Mouse (Mus musculus): Measurements from ENCODE around the gene Rfc1.

Gene Rfc1

DNA sequence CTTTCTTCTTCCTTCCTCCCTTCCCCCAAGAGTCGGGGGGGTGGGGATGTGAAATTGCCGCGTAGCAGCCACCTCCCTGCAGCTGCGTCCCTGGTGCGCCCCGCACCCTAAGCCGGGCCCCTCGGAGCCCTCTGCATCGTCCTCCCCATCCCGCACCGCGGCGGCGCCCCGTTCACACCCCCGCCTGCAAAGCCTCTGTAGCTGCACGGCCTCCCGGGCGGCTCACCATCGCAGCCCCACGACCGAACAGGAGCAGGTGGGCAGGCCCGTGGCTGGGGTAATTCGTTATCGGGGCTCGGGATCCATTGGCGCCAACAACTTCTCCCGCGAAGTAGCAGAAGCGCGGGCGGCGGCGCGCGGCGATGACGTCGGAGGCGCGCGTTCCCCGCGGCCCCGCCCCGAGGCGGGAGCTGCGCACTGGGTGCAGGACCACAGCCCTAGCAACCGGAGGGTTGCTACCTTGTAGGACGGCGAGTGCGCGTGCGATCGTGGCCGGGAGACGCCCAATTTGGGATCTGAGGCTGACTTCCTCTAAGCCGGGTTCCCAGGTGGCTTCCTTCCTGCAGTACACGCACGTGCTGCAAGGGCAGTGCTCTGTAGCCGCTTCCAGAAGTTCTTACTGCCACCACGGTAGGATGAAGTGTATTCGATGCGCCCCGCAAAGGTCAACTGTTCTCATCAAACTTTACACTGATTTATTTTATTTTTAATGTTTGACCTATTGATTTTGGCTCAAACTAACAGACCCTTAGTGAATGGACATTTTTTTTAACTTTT, at the start of gene Rfc1:
Gene Rfc1 (minus strand): TSS at position 373 of the 777 bp plus-strand sequence.
- peak; percentile 86 for DNase-seq (ENCODE audit: low spot score)

DNA sequence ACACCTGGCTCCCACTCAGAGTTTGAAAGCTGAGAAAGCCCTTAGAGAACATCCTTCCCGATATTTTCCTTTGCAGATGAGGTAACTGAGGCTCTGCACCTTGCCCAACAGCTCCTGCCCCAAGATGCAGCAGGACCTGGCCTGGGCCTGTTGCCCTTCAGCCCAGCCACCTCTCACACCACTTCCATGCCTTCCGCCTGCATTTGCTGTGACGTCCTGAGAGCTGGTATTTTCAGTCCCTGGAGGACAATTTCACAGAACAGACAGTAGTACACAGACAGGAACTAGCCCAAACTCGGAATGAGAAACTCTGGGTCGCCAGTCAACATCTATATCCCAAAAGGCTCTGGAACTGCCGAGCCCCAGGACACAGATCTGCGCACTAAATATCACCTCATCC, 39.3 kb upstream of the Rfc1 start:
- no peak for DNase-seq (ENCODE audit: low spot score)

DNA sequence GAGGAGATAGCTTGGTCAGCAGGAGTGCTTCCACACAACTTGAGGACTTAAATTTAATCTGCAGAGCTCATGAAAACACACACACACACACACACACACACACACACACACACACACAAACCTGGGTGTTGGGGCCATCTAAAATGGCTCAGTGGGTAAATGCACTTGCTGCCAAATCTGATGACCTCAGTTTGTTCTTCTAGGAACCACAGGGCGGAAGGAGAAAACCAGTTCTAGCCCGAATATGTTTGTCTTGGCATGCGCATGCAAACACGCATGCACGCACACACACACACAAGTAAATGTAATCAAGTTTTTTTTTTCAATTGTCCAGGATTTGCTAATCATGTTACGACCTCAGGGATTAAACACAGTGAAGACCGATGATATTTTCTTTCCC, 36.1 kb upstream of the Rfc1 start:
- DNase-seq (ENCODE audit: low spot score): no peak

DNA sequence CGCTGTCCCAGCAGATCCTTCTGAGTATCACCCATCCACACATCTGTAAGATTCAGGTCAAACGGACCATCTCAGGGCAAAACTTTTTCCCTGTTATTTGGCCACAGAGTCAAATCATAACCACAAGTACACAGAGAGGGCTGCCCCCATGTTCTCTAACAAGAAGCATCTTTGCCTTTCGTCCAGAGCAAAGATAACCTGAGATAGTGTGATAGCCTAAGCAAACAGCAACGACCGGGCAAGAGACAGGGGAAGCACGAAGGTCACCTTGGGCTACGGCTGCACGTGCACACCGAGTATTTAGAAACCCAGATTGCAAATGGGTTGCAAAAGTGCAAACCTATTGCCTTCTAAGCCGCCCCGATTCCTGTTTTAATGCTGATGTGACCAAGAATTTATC, 32.4 kb upstream of the Rfc1 start:
- no peak for DNase-seq (ENCODE audit: low spot score)

DNA sequence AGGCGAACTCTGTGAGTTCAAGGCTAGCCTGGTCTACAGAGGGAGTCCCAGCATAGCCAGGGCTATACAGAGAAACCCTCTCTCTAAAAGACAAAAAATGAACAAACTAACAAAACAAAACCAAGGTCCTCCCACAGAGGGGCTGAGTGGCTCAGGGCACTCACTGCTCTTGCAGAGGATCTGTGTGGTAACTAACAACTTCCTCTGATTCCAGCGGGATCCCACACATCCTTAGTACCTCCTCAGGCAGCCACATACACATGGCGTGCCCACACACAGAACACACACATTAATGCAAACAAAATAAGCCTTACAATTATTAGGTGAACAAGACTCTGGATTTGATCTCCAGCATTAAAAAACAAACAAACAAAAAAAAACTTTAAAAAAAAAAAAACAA, 22.3 kb upstream of the Rfc1 start:
- DNase-seq (ENCODE audit: low spot score): no peak

DNA sequence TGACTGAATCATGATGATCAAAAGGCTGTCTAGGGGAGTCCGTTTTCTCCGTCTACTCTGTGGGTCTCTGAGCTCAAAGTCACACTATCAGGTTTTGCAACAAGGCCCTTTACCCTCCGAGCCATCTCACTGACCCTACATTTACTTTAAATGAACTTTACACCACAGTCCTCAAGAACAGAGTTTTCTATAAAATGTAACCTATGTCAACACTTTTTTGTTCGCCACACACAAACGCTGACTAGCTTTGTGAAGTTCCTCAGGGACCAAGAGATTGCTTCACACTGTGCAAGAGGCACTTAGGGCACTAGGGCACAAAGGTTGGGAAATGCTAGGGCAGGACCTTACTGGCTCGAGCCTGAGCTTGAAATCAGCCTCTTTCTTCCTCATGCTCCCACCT, 21.4 kb upstream of the Rfc1 start:
- no peak for DNase-seq (ENCODE audit: low spot score)

DNA sequence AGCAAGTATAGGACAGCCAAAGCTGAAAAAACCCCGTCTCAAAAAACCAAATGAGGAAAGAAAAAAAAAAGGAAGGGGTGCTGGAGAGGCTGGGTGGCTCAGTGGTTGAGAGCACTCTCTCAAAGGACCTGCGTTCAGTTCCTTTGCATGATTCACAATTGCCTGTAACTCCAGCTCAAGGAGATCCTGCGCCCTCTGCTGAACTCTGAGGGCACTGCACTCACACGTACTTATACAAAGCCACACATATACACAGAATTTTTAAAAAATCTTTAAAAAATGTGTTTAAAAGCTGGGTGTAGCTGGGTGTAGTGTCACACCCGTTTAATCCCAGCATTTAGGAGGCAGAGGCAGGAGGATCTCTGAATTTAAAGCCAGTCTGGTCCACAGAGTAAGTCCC, 19.5 kb upstream of the Rfc1 start:
- no peak for DNase-seq (ENCODE audit: low spot score)

DNA sequence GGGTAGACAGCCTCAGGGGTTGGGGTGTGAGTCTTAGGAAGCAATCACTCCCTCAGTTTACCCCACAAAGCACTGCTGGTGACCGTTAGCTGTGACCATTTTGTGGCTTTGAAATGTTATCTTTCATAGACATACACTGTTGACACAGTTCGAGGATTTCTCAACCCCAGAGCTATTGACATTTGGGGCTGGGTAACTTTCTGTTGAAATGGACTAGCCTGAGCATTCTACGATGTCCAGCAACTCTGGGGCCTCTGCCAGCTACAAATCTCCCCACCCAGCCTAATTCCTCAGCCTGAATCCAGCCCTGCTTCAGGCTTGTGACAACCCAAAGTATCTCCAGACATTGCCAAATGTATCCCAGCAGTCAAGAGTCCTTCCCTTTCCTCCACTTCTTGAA, 18.6 kb upstream of the Rfc1 start:
- DNase-seq (ENCODE audit: low spot score): no peak

DNA sequence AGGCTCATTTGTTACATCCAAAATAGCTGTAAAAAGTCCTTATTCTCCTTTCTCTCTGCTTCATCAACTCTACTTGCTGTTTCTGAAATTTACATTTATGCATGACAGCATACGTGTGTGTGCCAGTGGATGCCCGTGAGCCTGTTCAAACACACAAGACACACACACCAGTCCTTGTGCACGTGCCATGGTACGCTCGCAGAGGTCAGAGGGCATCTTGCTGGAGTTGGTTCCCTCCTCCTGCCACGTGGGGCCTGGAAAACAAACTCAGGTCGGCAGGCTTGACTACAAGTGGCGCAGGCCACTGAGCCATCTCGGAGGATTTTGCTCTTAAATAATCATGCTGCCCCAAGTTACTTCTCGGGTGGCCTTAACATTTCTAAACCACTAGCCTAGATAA, 15.0 kb upstream of the Rfc1 start:
- no peak for DNase-seq (ENCODE audit: low spot score)

DNA sequence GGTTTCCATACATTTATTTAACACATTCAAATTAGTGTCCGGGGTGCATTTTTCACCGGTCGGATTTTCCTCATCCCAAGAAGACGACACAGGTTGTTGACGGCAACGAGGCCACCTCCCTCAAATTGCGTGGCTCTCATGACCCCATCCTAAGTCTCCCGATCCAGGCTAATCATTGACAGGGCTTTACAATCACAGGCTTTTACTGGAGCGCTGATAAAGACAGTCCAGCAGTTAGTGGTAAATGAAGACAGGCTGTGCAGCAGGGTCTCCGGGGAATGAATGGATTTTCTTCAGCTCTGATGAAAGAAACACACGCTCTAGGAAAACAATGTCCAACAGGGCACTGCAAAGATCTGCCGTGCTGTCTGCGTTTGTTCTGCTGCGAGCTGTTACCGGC, 12.7 kb upstream of the Rfc1 start, which contains the start of gene Klb:
Gene Klb (plus strand): TSS at position 147 of the 400 bp plus-strand sequence.
- no peak for DNase-seq (ENCODE audit: low spot score)

DNA sequence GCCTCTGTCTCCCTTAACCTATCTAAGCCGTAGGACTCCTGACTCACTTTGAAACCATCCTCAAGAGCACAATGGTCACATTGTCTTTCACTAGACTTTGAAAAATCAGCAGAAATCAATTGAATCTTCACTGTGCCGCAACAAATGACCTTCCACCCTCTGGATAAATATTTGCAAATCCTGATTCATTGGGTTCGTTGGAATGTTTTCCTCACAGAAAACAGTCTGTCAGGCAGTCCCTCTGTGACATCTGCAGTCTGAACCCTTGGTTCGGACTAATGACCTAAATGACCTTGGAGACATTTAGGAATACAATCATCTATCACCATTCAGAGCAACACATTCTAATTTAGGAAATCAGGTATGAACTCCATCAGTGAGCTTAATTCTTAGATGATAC, 4.7 kb upstream of the Rfc1 start:
- DNase-seq (ENCODE audit: low spot score): no peak

DNA sequence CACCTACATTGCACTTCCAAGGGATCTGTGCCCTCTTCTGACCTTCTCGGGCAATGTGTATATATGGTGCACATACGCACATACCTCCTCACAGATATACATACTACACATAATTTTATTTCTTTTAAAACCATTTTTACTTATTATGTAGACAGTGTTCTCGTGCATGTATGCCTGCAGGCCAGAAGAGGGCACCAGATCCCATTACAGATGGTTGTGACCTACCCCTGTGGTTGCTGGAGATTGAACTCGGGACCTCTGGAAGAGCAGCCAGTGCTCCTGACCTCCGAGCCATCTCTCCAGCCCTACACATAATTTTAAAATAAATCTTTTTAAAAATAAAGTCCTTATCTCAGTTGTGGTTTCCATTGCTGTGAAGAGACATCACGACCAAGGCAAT, 2.9 kb upstream of the Rfc1 start:
- DNase-seq (ENCODE audit: low spot score): no peak

DNA sequence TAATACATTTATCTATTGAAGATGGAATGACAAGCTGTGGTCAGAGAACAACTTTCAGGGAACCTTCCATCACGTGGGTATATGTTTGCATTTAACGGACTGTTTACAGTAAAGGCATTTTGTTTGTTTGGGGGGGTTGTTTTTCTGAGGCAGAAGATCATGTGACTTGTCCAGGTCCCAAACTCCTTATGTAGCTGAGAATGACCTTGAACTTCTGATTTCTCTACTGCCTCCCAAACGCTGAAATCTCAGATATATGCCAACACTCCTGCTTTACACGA, 545 bp upstream of the Rfc1 start:
- no peak for DNase-seq (ENCODE audit: low spot score)

DNA sequence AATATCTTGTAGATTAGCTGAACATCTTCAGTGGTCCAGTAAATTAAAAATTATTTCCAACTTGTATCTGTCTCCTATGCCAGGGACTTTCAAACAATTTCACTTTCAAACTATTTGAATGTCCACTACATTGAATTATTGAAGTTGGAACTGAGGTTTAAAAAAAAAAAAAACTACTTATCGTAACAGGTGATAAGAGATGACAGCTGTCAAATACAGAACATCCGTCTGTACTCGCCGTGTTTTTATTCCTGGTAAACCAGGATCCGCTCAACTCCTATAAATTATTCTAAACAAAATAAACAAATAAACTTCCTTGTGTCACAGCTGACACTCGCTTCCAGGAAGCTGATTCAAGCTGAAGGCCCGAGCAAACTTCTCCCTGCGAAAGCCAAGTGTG, 682 bp downstream of the Rfc1 start:
- no peak for DNase-seq (ENCODE audit: low spot score)

DNA sequence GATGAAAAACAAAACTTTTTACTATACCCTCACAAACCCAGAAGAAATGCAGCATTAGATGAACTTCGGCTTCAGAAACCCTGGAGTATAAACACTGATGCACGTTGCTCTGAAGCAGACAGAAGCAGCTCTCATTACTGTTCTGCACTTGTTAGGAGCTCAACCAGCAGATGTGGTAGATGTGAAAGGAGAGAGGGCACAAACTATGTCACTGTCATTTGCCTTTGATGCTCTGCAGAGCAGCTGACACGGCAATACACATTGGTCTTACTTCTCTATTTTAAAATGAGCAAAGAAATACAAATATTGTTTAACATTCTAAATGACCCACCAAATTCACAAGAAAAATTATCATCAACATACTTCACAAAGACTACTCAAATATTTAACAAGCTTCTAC, 5.5 kb downstream of the Rfc1 start:
- no peak for DNase-seq (ENCODE audit: low spot score)

DNA sequence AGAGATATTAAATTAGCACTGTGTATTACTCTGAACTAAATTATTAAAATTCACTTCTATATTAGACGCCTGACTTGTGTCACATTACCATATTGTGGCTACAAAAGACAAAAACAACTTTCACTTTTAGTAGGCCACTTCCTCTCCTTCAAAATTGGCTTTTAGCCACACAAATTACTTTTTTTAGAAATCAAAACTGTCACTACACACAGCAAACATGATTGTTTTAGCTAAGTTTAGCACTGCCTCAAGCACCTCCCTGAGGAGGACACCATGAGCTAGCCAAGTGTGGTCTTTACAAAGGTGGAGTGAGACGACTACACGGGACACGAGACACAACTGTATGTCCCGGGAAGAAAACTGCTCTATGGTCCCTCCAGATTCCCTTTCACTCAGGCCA, 9.3 kb downstream of the Rfc1 start:
- DNase-seq (ENCODE audit: low spot score): no peak

DNA sequence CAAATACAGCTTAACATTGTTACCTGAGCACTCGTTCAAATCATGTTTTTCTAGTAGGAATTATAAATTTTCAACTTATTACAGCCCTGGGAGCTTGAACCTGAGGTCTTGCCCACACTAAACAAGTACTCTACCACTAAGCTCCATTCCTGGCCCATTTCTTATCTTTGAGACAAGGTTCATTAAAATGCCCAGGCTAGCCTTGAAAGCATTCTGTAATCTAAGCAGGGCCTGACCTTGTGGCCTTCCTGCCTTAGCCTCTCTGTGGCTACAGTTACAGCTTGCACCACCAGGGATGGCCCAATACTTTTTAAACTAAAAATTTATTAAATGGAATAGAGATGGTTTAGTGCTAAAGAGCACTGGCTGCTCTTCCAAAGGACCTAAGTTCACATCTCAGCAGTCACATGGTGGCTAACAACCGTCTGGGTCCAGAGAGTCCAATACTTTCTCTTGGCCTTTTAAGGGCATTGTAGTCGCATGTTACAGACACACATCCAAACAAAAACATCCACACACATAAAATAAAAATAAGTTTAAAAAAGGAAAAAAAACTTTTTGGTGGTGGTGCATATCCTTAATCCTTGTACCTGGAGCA, 10.6 kb downstream of the Rfc1 start:
- no peak for DNase-seq (ENCODE audit: low spot score)

DNA sequence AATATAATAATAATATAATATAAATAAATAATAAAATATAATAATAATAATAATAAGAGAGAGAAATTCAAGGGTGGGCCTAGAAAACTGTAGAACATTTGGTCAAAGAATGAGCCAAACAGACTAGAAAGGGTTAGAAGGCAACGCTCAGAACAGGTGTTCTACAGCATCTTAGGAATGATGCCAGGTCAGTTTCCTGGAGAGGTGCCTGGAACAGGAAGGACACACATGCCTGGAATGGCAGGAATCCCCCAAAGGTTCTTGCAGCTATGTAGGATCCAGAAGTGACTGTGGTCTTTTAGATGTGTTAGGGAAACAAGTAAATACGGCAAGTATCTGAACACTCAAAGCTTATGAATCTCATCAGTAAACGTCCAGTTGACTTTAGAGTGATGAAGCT, 11.2 kb downstream of the Rfc1 start:
- DNase-seq (ENCODE audit: low spot score): no peak

DNA sequence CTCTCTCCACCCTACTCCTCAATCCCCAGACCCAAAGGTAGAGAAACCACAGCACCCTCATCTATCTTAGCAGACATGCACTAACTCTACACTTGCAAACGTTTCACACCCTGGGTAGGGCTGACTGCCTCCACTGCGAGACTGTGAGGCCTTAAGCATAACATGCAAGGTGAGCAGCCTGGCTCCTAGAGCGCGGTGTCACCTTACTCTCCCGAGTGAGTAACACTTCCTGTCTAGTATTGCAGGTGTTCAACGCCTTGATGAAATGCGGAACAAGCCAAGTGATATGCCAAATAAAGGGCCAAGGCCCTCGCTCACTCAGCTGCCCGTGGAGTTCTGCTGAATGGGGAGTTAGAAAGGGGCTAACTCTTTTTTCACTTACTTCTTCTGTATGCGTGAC, 13.3 kb downstream of the Rfc1 start:
- DNase-seq (ENCODE audit: low spot score): no peak

DNA sequence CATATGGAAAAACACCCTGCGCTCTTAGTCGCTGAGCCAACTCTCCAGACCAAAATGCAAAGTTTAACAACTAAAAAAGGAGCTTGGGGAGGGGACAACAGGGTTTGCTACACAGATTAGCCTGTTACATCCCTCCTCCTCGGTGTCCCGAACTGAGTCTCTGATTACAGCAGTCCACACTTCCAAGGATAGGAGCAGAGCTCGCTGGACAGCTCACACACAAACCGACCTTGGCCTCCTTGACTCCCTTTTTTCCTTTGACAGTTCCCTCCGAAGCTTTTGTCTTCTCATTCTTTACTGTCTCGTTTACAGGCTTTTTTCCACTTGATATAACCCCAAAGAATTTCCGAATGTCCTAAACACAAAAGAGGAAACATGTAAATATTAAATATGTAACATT, 16.3 kb downstream of the Rfc1 start:
- no peak for DNase-seq (ENCODE audit: low spot score)

DNA sequence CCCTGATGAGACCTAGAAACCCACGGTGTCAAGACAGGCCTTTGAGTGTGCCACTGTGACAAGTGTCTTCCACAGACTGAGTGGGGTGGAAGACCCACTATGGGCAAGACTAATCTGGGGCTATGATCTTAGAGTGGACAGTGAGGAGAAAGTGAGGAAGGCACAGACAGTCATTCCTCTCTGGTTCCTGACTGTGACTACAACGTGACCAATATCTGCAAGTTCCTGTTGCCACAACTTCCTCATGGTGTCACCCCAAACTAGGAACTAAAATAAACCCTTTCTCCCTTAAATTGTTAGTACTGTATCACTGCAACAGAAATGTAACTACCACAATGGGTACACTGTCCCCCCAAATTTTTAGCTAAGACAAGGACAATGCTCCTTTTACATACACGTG, 26.6 kb downstream of the Rfc1 start:
- DNase-seq (ENCODE audit: low spot score): no peak

DNA sequence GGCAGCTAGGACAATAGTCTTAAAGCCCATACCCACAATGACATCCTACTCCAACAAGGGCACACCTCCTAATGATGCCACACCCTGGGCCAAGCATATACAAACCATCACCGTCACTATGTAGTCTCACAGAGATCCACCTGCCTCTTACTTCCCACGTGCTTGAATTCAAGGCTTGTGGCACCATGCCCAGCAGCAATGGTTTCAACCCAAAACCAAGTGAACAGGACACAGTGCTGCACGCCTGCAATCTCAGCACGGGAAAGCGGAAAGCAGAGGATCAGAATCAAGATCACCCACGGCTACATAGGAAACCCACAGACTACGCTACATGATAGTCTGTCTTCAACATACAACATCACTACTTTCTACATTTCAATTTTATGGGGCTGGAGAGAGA, 27.3 kb downstream of the Rfc1 start:
- no peak for DNase-seq (ENCODE audit: low spot score)

DNA sequence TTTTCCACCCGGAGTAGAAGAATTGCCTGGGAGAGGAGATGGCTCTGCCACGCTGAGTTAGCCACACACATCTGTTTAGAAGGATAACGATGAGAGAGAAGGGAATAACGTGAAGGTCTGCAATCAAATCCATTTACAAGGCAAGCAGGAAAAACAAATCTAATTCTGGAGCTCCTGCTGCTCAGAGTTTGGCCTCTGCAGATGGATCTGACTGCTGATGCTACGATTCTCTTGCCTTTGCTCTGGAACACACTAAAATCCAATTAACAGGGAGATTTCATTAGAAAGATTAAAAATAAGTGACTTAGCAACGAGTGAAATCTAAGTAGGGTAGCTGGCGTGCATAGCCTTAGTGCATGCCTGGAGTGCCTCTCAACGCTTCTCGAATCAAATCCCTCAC, 30.0 kb downstream of the Rfc1 start:
- DNase-seq (ENCODE audit: low spot score): no peak

DNA sequence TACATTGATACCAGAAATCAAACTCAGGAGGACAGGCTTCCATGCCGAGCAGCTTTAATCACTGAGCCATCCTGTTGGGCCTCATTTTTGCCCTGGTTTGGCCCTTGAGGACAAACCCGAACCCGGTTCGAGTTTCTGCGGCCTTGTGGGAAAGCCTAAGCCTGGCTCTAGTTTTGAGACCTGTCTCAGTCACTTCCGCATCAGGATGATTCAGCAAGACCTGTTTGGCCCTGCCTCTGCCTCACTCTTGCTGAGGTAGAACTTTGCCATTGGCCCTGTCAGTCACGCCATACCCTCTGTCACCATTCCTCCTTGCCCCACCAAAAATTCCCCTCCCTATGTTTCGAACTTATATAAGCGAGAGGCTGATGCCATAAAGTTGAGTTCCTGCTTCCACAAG, 35.3 kb downstream of the Rfc1 start:
- DNase-seq (ENCODE audit: low spot score): no peak
